8 mouse cellular contexts compared by ENCODE assay signal in the genomic region with DNA sequence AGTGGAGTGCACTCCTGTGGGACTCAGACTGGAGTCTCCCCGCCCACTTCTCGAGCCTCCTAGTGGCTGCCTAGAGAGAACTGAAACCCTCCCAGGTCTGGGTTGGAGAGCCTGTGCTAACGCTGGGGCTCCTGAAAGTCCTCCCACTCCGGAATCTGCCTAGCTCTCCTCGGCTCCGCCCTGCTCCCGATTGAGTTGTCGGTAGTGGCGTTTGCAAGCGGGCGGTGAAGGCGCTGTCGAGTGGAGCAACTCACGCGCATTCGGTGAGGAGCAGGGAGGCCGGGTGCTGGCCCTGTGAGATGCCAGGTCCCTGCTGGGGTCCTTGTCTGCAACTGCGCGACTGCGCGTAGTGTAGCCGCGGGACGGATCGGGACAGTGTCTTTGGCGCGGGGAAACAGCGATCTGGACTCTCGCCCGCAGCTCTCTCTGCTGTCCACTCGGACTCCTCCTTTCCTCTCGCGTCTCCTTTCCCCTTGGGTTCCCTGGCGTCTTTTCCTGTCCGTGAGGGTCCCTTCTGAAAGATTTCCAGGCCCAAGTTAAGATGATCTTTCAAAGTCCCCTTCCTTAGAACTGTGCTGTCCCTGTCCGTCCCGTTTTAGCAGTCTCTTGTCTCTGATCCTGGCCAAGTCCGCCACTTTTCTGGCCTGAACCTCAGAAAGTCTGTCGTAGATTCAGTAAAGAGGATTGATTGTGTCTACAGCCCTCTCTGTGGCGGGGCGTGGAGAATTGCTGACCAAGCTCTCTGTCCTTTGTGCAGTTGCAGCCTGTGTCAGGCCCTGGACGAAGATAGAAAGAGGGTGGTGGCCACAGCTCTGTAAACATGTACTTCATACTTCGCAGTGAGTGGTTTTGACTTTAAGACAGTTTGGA. TPM values are rescaled to one million over a fixed set of nuclear protein-coding genes. Genes with fewer than 3 reads are reported as not detected.
DNase-seq lines count a peak whose midpoint lies in the region; ATAC-seq and TF ChIP-seq lines count a peak whose summit lies in the region.

No protein-coding gene starts in this region.

- under 1% methylated on average over 43 of the region's 43 CpGs for WGBS in forebrain, embryonic 14.5 days
- under 1% methylated on average over 43 of the region's 43 CpGs for WGBS in liver, postnatal 0 days (ENCODE audit: insufficient replicate concordance)
- under 1% methylated on average over 43 of the region's 43 CpGs for WGBS in neural tube, embryonic 13.5 days

- no peaks in the 10 kb centered on the region for H3K27me3 ChIP-seq in forebrain, embryonic 14.5 days (replicated peaks; ENCODE audit: control insufficient read depth, insufficient read depth, low read length)
- no peaks in the 10 kb centered on the region for H3K27me3 ChIP-seq in liver, postnatal 0 days (ENCODE audit: insufficient read depth, low read length)
- no peaks in the 10 kb centered on the region for H3K27me3 ChIP-seq in neural tube, embryonic 13.5 days

- no peak overlapping the region for H3K27ac ChIP-seq in ES-E14 (ENCODE audit: insufficient read depth, low read depth, low read length, poor library complexity, severe bottlenecking)
- peak overlapping the region; percentile 73 for H3K27ac ChIP-seq in forebrain, embryonic 14.5 days (ENCODE audit: low read depth, low read length)
- peak overlapping the region; percentile 87 for H3K27ac ChIP-seq in liver, postnatal 0 days (ENCODE audit: low read depth)
- peak overlapping the region; percentile 91 for H3K27ac ChIP-seq in neural tube, embryonic 13.5 days (replicated peaks)

- H3K9me3 ChIP-seq in ES-E14 (ENCODE audit: control insufficient read depth, insufficient read depth, low read depth, low read length) = no peaks in the 10 kb centered on the region
- no peaks in the 10 kb centered on the region for H3K9me3 ChIP-seq in forebrain, embryonic 14.5 days (replicated peaks; ENCODE audit: control insufficient read depth, low read length)
- H3K9me3 ChIP-seq in liver, postnatal 0 days (ENCODE audit: low read length) = no peaks in the 10 kb centered on the region
- no peaks in the 10 kb centered on the region for H3K9me3 ChIP-seq in neural tube, embryonic 13.5 days

- H3K36me3 ChIP-seq in ES-E14 (ENCODE audit: control insufficient read depth, insufficient read depth, low read length, poor library complexity, severe bottlenecking) = no peaks in the 10 kb centered on the region
- H3K36me3 ChIP-seq in forebrain, embryonic 14.5 days (ENCODE audit: control insufficient read depth, insufficient read depth, low read length) = no peaks in the 10 kb centered on the region
- no peaks in the 10 kb centered on the region for H3K36me3 ChIP-seq in liver, postnatal 0 days (replicated peaks; ENCODE audit: insufficient read depth, low read length)
- no peaks in the 10 kb centered on the region for H3K36me3 ChIP-seq in neural tube, embryonic 13.5 days

- peak overlapping the region; percentile 62 to 75 for H3K4me3 ChIP-seq in ES-E14 (ENCODE audit: insufficient read depth in 1 of 2, low read depth in 1 of 2, low read length in 2 of 2, poor library complexity in 1 of 2, severe bottlenecking in 1 of 2)
- peak overlapping the region; percentile 46 for H3K4me3 ChIP-seq in forebrain, embryonic 14.5 days (ENCODE audit: low read depth, low read length)
- H3K4me3 ChIP-seq in liver, postnatal 0 days (ENCODE audit: low read depth, low read length) = peak overlapping the region; percentile 56
- H3K4me3 ChIP-seq in neural tube, embryonic 13.5 days = peak overlapping the region; percentile 54

- H3K4me2 ChIP-seq in forebrain, embryonic 14.5 days (ENCODE audit: low read length) = peak overlapping the region; percentile 72
- peak overlapping the region; percentile 85 for H3K4me2 ChIP-seq in liver, postnatal 0 days (ENCODE audit: low read depth, low read length)
- H3K4me2 ChIP-seq in neural tube, embryonic 13.5 days = peak overlapping the region; percentile 76

- DNase-seq in ES-E14 (ENCODE audit: low read depth, low spot score) = peak; percentile 85
- peak; percentile 78 for DNase-seq in cerebellum, adult 11-12 months
- DNase-seq in forebrain, embryonic 14.5 days (ENCODE audit: low spot score) = peak; percentile 90
- peak; percentile 84 to 86 for DNase-seq in heart, postnatal 10 days
- DNase-seq in kidney, postnatal 4 days = peak; percentile 82 to 90
- peak; percentile 80 for DNase-seq in liver, postnatal 0 days
- DNase-seq in telencephalon, adult 2 months (ENCODE audit: low read depth, low spot score) = peak; percentile 62

- ATAC-seq in forebrain, embryonic 14.5 days = peak; percentile 97
- peak; percentile 94 for ATAC-seq in liver, postnatal 0 days
- ATAC-seq in neural tube, embryonic 13.5 days (ENCODE audit: low read depth) = peak; percentile 96

- H3K9ac ChIP-seq in ES-E14 (ENCODE audit: insufficient read depth, low read depth, low read length, poor library complexity, severe bottlenecking) = peak overlapping the region; percentile 61
- H3K9ac ChIP-seq in forebrain, embryonic 14.5 days (ENCODE audit: low read length) = peak overlapping the region; percentile 78
- H3K9ac ChIP-seq in liver, postnatal 0 days (replicated peaks) = peak overlapping the region; percentile 82
- H3K9ac ChIP-seq in neural tube, embryonic 13.5 days = peak overlapping the region; percentile 83

- H3K4me1 ChIP-seq in ES-E14 (ENCODE audit: control insufficient read depth in 2 of 2, insufficient read depth in 2 of 2, low read length in 2 of 2, poor library complexity in 1 of 2) = no peaks in the 10 kb centered on the region
- no peaks in the 10 kb centered on the region; the same call in 1 of the 2 replicates for H3K4me1 ChIP-seq in forebrain, embryonic 14.5 days (ENCODE audit: control insufficient read depth, insufficient read depth, low read length)
- H3K4me1 ChIP-seq in liver, postnatal 0 days (ENCODE audit: insufficient read depth) = no peaks in the 10 kb centered on the region
- H3K4me1 ChIP-seq in neural tube, embryonic 13.5 days (replicated peaks) = peaks cover 15% of the 10 kb centered on the region

- TF ChIP-seq CTCF in liver, postnatal 0 days (IDR thresholded peaks at IDR 0.05; ENCODE audit: low read depth) = peak; percentile 62

- intact Hi-C loops in heart, postnatal 10 days (cut with DNase I) = no loop called here

- in situ Hi-C loops in ES-E14 (cut with MboI; ENCODE audit: low sequenced_read_pairs in 2 of 2, unreplicated experiment in 2 of 2) = no loop called here

- TF ChIP-seq EP300 in liver, postnatal 0 days (IDR thresholded peaks at IDR 0.05; ENCODE audit: low read depth) = no peak

TF ChIP-seq in ES-E14, 5 proteins besides CTCF, POLR2A, EP300 and RAD21:
- TF ChIP-seq CHD2 (IDR thresholded peaks at IDR 0.05; ENCODE audit: low read depth, low read length) (no peak), HCFC1 (IDR thresholded peaks at IDR 0.05; ENCODE audit: borderline replicate concordance, insufficient read depth, low read length) (no peak; the same call in 1 of the 2 replicates), ZC3H11A (IDR thresholded peaks at IDR 0.05; ENCODE audit: borderline replicate concordance, low read depth, low read length) (no peak), MAFK (IDR thresholded peaks at IDR 0.05; ENCODE audit: insufficient read depth, low read depth, low read length) (peak; percentile 59; the same call in 1 of the 2 replicates), ZNF384 (IDR thresholded peaks at IDR 0.05; ENCODE audit: low read depth, low read length) (no peak)

RNA-seq across cellular contexts. Expression of gene Zfp619, which starts 26.9 kb away (rescaled TPM):
- total RNA-seq in ES-E14 (2012; rRNA removed) = 3.7 and 4.2 TPM in 2 replicates
- 4.8 and 4.9 TPM in 2 replicates for polyA plus RNA-seq in forebrain, embryonic 14.5 days (2014; fragmentation: Nextera tagmentation; extraction: Ambion mirVana)
- total RNA-seq in heart, postnatal 10 days (2021) = 1 to 10 TPM; 2.8 to 3.1 TPM
- polyA plus RNA-seq in liver, postnatal 0 days (2015; fragmentation: Nextera tagmentation; extraction: Ambion mirVana) = 0.16 and 0.24 TPM in 2 replicates
- polyA plus RNA-seq in neural tube, embryonic 13.5 days (2015; fragmentation: Nextera tagmentation; extraction: Ambion mirVana) = 2.5 and 2.7 TPM in 2 replicates
